Mouse (Mus musculus) left cerebral cortex, adult 2 months (tissue): ENCODE data around the gene Bcl11b. TPM values are rescaled to one million over a fixed set of nuclear protein-coding genes. Genes with fewer than 3 reads are reported as not detected.
A peak's percentile ranks its signal among the peaks of the same experiment; 100 is the strongest.

Experiments used
- DNase-seq, 2 experiments: peaks; one replicate each; pipeline ENCODE4 v3.0.0; 2021 to 2022; ENCODE audit warnings: low spot score in 2 of 2, mixed read lengths in 1 of 2; ENCODE audit errors: extremely low spot score in 1 of 2
- H3K27ac ChIP-seq: fragments of 200-600 bp; 2 replicates; pipeline ENCODE4 v1.8.1; 2022
- H3K4me3 ChIP-seq: fragments of 200-600 bp; 2 replicates; pipeline ENCODE4 v1.8.1; 2022
- CTCF ChIP-seq: fragments of 200-600 bp; IDR thresholded peaks from 2 replicates; pipeline ENCODE4 v1.8.1; 2022; ENCODE audit warnings: antibody characterized with exemption, mild to moderate bottlenecking, moderate library complexity
- intact Hi-C: fragments of 180-260 bp; cut with DNase I; formaldehyde crosslinking; loops from one replicate; pipeline ENCODE4 v1.15.1; 2025
- total RNA-seq, 2 experiments: library from RNA; stranded (reverse); gene quantifications; 2 replicates each; pipeline ENCODE4 v1.2.3; 2021

Gene Bcl11b
- total RNA-seq, 2 experiments from 2014 or later = 57.8 to 69.0 TPM

GRCm38 (mm10) chr12:107997241-107997640 lies 6.2 kb downstream of the Bcl11b start:
- Histone ChIP-seq H3K27ac (peak overlapping the region; percentile 74), H3K4me3 (no peak overlapping the region)
- intact Hi-C loops = loop anchor here (5.0 kb wide), 3 partner anchors 1310 to 1945 kb away; no protein-coding TSS in a partner anchor
- no peak for TF ChIP-seq CTCF
- DNase-seq = no peak

- intact Hi-C loops = loop anchor here (5.0 kb wide), 3 partner anchors 1309 to 1944 kb away; no protein-coding TSS in a partner anchor
- H3K4me3 ChIP-seq = no peak overlapping the region
- H3K27ac ChIP-seq = peak overlapping the region; percentile 74; the same call in 1 of the 2 replicates
- DNase-seq = no peak
- no peak for TF ChIP-seq CTCF
Observed at GRCm38 (mm10) chr12:107996773-107997172, 6.6 kb downstream of the Bcl11b start.

- TF ChIP-seq CTCF = no peak
- peak overlapping the region; percentile 74; the same call in 1 of the 2 replicates for H3K27ac ChIP-seq
- H3K4me3 ChIP-seq = no peak overlapping the region
- no peak for DNase-seq
- intact Hi-C loops = loop anchor here (5.0 kb wide), 3 partner anchors 1309 to 1944 kb away; no protein-coding TSS in a partner anchor
Observed at GRCm38 (mm10) chr12:107996216-107996615, 7.2 kb downstream of the Bcl11b start.

GRCm38 (mm10) chr12:107994421-107994820 lies 9.0 kb downstream of the Bcl11b start:
- Histone ChIP-seq H3K4me3 (no peak overlapping the region), H3K27ac (peak overlapping the region; percentile 2; the same call in 1 of the 2 replicates)
- TF ChIP-seq CTCF = no peak
- intact Hi-C loops = no loop called here
- peak in 1 of 2 experiments; percentile 11 for DNase-seq

GRCm38 (mm10) chr12:107993029-107993428 lies 10.4 kb downstream of the Bcl11b start:
- peak overlapping the region; percentile 32 for H3K27ac ChIP-seq
- H3K4me3 ChIP-seq = no peak overlapping the region
- intact Hi-C loops = no loop called here

GRCm38 (mm10) chr12:107991191-107991590 lies 12.2 kb downstream of the Bcl11b start:
- H3K27ac ChIP-seq = peak overlapping the region; percentile 25; the same call in 1 of the 2 replicates
- DNase-seq = no peak
- intact Hi-C loops = no loop called here
- no peak for TF ChIP-seq CTCF
- no peak overlapping the region for H3K4me3 ChIP-seq

More at GRCm38 (mm10) chr12:107993029-107993428, 10.4 kb downstream of the Bcl11b start:
- DNase-seq = no peak
- no peak for TF ChIP-seq CTCF

GRCm38 (mm10) chr12:107983211-107983610 lies 20.2 kb downstream of the Bcl11b start:
- Histone ChIP-seq H3K27ac (no peak overlapping the region), H3K4me3 (no peak overlapping the region)
- intact Hi-C loops = no loop called here
- no peak for TF ChIP-seq CTCF
- no peak for DNase-seq

GRCm38 (mm10) chr12:107982306-107982705 lies 21.1 kb downstream of the Bcl11b start:
- no peak overlapping the region for H3K4me3 ChIP-seq
- intact Hi-C loops = no loop called here
- peak overlapping the region; percentile 3; the same call in 1 of the 2 replicates for H3K27ac ChIP-seq
- DNase-seq = no peak
- no peak for TF ChIP-seq CTCF

GRCm38 (mm10) chr12:107981231-107981630 lies 22.2 kb downstream of the Bcl11b start:
- no peak overlapping the region for H3K4me3 ChIP-seq
- no peak for TF ChIP-seq CTCF
- intact Hi-C loops = no loop called here
- H3K27ac ChIP-seq = no peak overlapping the region
- DNase-seq = no peak

- intact Hi-C loops = no loop called here
- Histone ChIP-seq H3K27ac (peak overlapping the region; percentile 63), H3K4me3 (peak overlapping the region; percentile 31)
- no peak for DNase-seq
- no peak for TF ChIP-seq CTCF
Observed at GRCm38 (mm10) chr12:107980261-107980961, 23.0 kb downstream of the Bcl11b start.

GRCm38 (mm10) chr12:107979710-107980260 lies 23.6 kb downstream of the Bcl11b start:
- H3K27ac ChIP-seq = peak overlapping the region; percentile 50
- no peak for DNase-seq
- intact Hi-C loops = no loop called here
- no peak for TF ChIP-seq CTCF
- peak overlapping the region; percentile 31 for H3K4me3 ChIP-seq

GRCm38 (mm10) chr12:107978736-107979255 lies 24.6 kb downstream of the Bcl11b start:
- no peak for DNase-seq
- H3K27ac ChIP-seq = no peak overlapping the region
- intact Hi-C loops = no loop called here
- TF ChIP-seq CTCF = no peak
- no peak overlapping the region for H3K4me3 ChIP-seq
